Mouse (Mus musculus) intestine, postnatal 0 days (tissue): ENCODE measurements at regions not wholly inside any gene's neighbourhood (a gene's known extent, or its start where the extent isn't known, plus 50 kb on each side); places are given as distances from the start of the nearest gene placed in this dataset.

ENCODE experiments used
- ATAC-seq: fragments of 200-750 bp; cut with Nextera tagmentation; 2 replicates; pipeline ENCODE4 v1.8.0; 2017; ENCODE audit warnings: mild to moderate bottlenecking, moderate TSS enrichment, moderate library complexity
- H3K27ac ChIP-seq: fragments of 300-500 bp; sonication (generic); 2 replicates; pipeline ENCODE4 v1.5.1; 2014; ENCODE audit warnings: mild to moderate bottlenecking, low read depth, low read length, moderate library complexity
- H3K27me3 ChIP-seq: fragments of 300-500 bp; sonication (generic); replicated peaks from 2 replicates; pipeline ENCODE4 v1.6.1; 2014; ENCODE audit warnings: low read length, mixed read lengths; ENCODE audit not compliant: control insufficient read depth, insufficient read depth
- H3K36me3 ChIP-seq: fragments of 300-500 bp; sonication (generic); 2 replicates; pipeline ENCODE4 v1.6.1; 2014; ENCODE audit warnings: mild to moderate bottlenecking, moderate library complexity; ENCODE audit not compliant: control insufficient read depth, insufficient read depth
- H3K4me1 ChIP-seq: fragments of 300-500 bp; sonication (generic); replicated peaks from 2 replicates; pipeline ENCODE4 v1.6.1; 2014; ENCODE audit warnings: antibody characterized with exemption, low read length, mixed read lengths; ENCODE audit not compliant: control insufficient read depth, insufficient read depth
- H3K4me2 ChIP-seq: fragments of 300-500 bp; sonication (generic); replicated peaks from 2 replicates; pipeline ENCODE4 v1.6.1; 2014; ENCODE audit warnings: low read depth, mild to moderate bottlenecking, moderate library complexity
- H3K4me3 ChIP-seq: fragments of 300-500 bp; sonication (generic); 2 replicates; pipeline ENCODE4 v1.5.1; 2014; ENCODE audit warnings: low read depth, low read length
- H3K9ac ChIP-seq: fragments of 300-500 bp; sonication (generic); 2 replicates; pipeline ENCODE4 v1.6.1; 2014; ENCODE audit warnings: mild to moderate bottlenecking, low read depth, low read length
- H3K9me3 ChIP-seq: fragments of 300-500 bp; sonication (generic); 2 replicates; pipeline ENCODE4 v1.6.1; 2016; ENCODE audit warnings: mixed run types; ENCODE audit not compliant: control insufficient read depth
- CTCF ChIP-seq: sonication (generic); IDR thresholded peaks from 2 replicates; pipeline ENCODE4 v1.5.1; 2016; ENCODE audit warnings: low read depth, mild to moderate bottlenecking, control low read depth, antibody characterized with exemption, moderate library complexity
- WGBS: fragments of 180-500 bp; shearing (Covaris S2); extraction: QIAGEN DNeasy Blood & Tissue Kit; methylation state at CpG from one replicate; pipeline ENCODE4 v1.1.7; 2014; 5-methylcytosine and 5-hydroxymethylcytosine counted together

DNA sequence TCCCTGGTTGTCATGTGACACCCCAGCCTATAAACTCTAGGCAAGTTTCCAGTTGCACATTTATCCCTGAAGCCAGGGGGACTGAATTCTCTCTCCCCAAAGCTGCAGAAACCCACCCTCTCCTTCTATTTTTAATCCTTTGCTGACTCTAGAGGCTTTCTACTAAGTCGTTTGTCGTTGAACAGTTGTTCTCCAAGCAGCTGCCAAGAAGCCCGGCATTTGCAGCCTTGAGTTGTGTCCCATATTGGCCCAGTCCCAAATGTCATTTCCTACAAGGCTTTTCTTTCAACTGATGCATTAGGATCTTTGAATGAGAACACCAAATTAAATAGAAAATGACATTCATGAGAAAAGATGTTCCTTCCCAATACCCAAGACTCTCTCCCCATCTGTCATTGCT lies 318.2 kb upstream of the Mon1b start:
- Histone ChIP-seq H3K4me2 (no peak overlapping the region), H3K4me1 (no peaks in the 10 kb centered on the region), H3K9ac (no peak overlapping the region), H3K27me3 (no peaks in the 10 kb centered on the region), H3K27ac (no peak overlapping the region), H3K36me3 (no peaks in the 10 kb centered on the region), H3K9me3 (no peaks in the 10 kb centered on the region), H3K4me3 (no peak overlapping the region)
- no peak for ATAC-seq
- 48% methylated on average over 3 of the region's 3 CpGs for WGBS
- TF ChIP-seq CTCF: no peak

DNA sequence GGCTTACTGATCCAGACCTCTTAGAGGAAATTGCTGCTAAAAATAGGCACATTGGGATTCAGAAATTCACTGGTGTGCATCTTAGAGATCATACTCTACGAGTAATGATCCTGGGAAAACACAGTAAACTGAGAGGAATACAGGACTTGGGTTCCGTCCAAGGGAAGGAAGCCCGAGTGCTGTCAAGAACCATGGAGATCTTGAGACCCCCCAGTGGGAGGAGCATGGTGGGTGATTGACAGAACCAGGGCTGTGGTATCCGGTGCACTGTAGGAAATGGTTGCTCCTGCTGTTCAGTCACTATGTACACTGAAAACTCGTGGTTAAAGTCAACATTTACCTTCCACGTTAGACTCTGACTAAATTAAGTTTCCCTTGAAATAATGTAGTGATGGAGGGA lies 303.8 kb upstream of the Mon1b start:
- no peak overlapping the region for H3K4me2 ChIP-seq
- H3K9ac ChIP-seq: no peak overlapping the region
- no peak overlapping the region for H3K27ac ChIP-seq
- ATAC-seq: no peak
- no peak overlapping the region for H3K4me3 ChIP-seq
- H3K27me3 ChIP-seq: no peaks in the 10 kb centered on the region
- WGBS: 44% methylated on average over 6 of the region's 6 CpGs
- H3K36me3 ChIP-seq: no peaks in the 10 kb centered on the region
- no peaks in the 10 kb centered on the region for H3K4me1 ChIP-seq
- H3K9me3 ChIP-seq: no peaks in the 10 kb centered on the region
- no peak for TF ChIP-seq CTCF

DNA sequence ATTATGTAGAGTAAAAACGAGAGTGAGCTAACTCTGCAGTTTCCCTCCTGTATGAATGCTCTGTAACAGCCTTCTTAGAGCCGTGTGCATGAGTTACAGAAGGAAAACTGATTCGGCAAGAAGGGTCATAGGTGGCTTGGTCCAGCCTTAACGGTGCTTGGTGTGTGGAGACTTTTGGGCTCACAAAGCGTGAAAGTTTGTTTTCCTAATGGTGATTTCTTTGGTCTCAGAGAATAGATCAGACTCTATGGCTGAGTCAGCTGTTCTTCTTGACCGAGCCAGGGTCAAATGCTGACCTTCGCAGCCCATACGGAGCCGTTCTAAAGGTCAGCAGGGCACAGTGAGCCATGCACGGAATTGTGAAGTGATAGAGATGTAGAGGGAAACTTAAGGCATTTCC lies 294.1 kb upstream of the Mon1b start:
- Histone ChIP-seq H3K27ac (no peak overlapping the region), H3K27me3 (no peaks in the 10 kb centered on the region), H3K36me3 (no peaks in the 10 kb centered on the region), H3K4me2 (no peak overlapping the region), H3K9ac (no peak overlapping the region), H3K4me3 (no peak overlapping the region), H3K9me3 (no peaks in the 10 kb centered on the region), H3K4me1 (no peaks in the 10 kb centered on the region)
- WGBS: 67% methylated on average over 10 of the region's 10 CpGs
- no peak for TF ChIP-seq CTCF
- ATAC-seq: no peak

DNA sequence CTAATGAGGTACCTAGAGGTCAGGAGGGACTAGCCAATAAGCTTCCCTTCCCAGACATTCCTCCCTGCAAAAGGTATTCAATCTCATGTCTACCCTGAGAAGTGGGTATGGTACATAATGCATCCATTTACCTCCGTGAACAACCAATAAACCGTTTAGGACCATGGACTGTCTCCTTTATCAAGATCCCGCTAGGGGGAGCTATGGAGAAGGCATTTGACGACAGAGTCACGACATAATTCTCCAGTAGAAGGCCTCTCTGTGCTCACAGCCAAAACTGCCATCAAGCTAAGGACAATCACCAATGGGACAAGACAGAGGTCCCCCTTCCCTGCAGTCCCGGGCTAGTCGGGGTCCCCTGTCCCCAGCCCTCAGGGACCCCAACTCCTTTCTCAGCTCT lies 273.5 kb upstream of the Mon1b start:
- 60% methylated on average over 7 of the region's 7 CpGs for WGBS
- no peak for ATAC-seq
- no peaks in the 10 kb centered on the region for H3K27me3 ChIP-seq
- peak; percentile 44 for TF ChIP-seq CTCF
- H3K4me1 ChIP-seq: no peaks in the 10 kb centered on the region
- H3K4me2 ChIP-seq: no peak overlapping the region
- H3K9ac ChIP-seq: no peak overlapping the region
- no peak overlapping the region for H3K4me3 ChIP-seq
- no peaks in the 10 kb centered on the region for H3K36me3 ChIP-seq
- no peak overlapping the region for H3K27ac ChIP-seq
- H3K9me3 ChIP-seq: no peaks in the 10 kb centered on the region

DNA sequence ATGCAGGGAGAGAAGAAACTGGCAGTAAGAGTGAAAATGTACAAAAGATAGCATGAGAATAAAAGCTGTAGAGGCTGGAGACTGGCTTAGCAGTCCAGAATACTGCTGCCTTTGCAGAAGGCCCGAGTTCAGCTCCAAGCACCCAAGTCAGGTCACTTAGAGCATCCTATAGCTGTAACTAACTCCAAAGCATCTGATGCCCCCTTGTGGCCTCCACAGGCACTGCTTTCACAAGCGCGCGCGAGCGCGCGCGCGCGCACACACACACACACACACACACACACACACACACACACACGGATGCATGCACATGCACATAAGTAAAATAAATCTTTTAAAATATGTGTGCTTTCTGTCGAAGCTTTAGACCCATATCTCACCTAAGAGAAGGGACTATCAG lies 271.2 kb upstream of the Mon1b start:
- WGBS: 88% methylated on average over 13 of the region's 13 CpGs
- ATAC-seq: no peak
- no peak overlapping the region for H3K27ac ChIP-seq
- H3K27me3 ChIP-seq: no peaks in the 10 kb centered on the region
- no peaks in the 10 kb centered on the region for H3K4me1 ChIP-seq
- H3K36me3 ChIP-seq: no peaks in the 10 kb centered on the region
- H3K4me2 ChIP-seq: no peak overlapping the region
- H3K4me3 ChIP-seq: no peak overlapping the region
- H3K9me3 ChIP-seq: no peaks in the 10 kb centered on the region
- TF ChIP-seq CTCF: no peak
- no peak overlapping the region for H3K9ac ChIP-seq

DNA sequence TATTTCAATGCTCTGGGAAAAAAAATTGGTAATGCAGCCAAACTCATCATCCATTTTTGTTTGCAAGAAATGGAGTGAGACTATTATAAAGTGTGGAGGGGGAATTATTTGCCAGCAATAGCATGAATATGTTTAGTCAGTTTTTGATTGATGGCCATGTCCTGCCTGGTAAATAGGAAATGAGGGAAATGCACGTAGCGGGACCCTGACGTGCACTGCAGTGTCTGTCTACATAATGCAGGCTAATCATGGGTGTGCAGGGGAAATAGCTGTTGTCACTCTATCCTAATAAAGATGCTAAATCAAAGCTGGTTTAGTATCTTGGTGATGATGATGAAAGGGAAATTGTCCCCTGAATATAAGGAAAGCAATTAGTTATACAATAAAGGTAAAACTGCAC lies 251.9 kb upstream of the Mon1b start:
- H3K4me3 ChIP-seq: no peak overlapping the region
- 47% methylated on average over 3 of the region's 3 CpGs for WGBS
- no peaks in the 10 kb centered on the region for H3K36me3 ChIP-seq
- no peak overlapping the region for H3K27ac ChIP-seq
- no peak overlapping the region for H3K4me2 ChIP-seq
- TF ChIP-seq CTCF: no peak
- no peaks in the 10 kb centered on the region for H3K9me3 ChIP-seq
- no peaks in the 10 kb centered on the region for H3K4me1 ChIP-seq
- no peak overlapping the region for H3K9ac ChIP-seq
- ATAC-seq: no peak
- H3K27me3 ChIP-seq: no peaks in the 10 kb centered on the region

DNA sequence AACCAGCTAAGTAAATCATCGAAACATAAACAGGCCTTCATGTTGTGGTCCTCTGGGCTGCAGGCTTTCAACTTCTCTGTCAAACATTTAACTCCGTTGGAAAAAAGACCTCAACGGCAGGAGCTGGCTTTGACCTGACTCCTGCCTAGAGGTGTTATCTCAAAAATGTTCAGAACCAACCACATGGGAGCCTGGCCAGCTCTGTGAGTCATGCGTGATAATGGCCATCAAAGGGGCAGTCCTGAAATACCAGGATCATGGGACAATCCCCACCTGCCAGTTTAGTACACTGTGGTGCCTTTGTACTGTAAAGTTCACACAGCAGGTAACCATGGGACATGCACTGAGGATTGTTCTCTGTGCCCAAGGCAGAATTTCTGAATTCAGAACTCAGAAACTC lies 251.4 kb upstream of the Mon1b start:
- no peak overlapping the region for H3K4me3 ChIP-seq
- no peak overlapping the region for H3K9ac ChIP-seq
- H3K4me2 ChIP-seq: no peak overlapping the region
- no peaks in the 10 kb centered on the region for H3K4me1 ChIP-seq
- H3K36me3 ChIP-seq: no peaks in the 10 kb centered on the region
- TF ChIP-seq CTCF: no peak
- no peak overlapping the region for H3K27ac ChIP-seq
- no peaks in the 10 kb centered on the region for H3K9me3 ChIP-seq
- WGBS: 20% methylated on average over 4 of the region's 4 CpGs
- no peaks in the 10 kb centered on the region for H3K27me3 ChIP-seq
- no peak for ATAC-seq
